Mouse (Mus musculus): ENCODE data around the gene Cdca5. TPM values are rescaled to one million over a fixed set of nuclear protein-coding genes. Genes with fewer than 3 reads are reported as not detected.
"Not testable (repeated sequence)": the region's sequence is repeated elsewhere in the genome, so short reads cannot be mapped to it uniquely, and the experiment has no call there.

The Cdca5 gene
- total RNA-seq, 2 experiments from 2014 or later: 0.37 TPM; not detected in 1

DNA sequence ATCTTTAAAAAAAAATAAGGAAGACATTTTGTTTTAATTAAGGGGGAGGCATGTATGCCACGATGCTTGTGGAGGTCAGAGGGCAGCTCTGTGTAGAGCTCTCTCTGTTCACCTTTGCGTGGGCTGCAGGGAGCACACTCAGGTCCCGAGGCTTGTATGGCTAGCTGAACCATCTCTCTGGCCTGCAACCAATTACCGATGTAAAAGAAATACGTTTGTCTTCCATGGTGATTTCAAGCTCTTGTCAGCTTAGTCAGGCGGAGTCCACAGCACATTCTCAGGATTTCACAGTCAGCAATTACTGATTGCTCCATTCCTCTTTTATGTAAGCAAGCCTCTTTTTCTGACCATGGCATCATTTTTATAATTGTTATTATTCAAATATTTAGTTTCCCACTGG is 16.4 kb downstream of the Cdca5 start:
- no peak for DNase-seq (ENCODE audit: extremely low spot score in 1 of 2, low spot score in 1 of 2)

DNA sequence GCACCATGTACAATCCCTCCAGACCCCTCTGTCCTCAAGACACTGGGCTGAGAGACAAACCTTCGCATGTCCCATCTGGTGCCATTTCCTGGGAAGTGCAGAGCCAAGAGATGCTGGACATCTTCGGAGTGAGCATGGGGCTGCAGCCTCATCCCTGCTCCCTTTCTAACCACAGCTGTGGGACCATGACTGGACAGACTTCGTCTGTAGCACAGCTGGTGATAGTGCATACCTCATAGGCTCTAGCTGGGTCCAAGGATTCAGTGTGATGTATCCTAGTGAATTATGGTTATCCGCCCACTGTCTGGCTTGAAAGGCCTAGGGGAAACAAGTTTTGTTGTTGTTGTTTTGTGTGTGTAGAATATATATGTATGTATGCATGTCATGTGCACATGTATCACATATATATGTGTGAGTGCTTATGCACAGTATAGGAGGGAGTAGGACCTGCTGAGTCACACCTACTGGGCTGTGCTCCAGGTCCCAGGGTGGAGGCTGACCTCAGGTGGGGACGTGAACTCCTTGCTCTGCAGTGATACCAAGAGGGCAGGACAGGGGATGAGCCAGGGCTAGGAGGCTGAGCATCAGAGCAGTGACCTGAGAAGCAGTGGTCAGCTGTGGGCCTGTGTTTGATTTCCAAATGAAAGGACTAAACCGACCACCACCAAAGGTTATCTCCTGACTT is 17.5 kb downstream of the Cdca5 start:
- no peak for DNase-seq (ENCODE audit: extremely low spot score in 1 of 2, low spot score in 1 of 2)

DNA sequence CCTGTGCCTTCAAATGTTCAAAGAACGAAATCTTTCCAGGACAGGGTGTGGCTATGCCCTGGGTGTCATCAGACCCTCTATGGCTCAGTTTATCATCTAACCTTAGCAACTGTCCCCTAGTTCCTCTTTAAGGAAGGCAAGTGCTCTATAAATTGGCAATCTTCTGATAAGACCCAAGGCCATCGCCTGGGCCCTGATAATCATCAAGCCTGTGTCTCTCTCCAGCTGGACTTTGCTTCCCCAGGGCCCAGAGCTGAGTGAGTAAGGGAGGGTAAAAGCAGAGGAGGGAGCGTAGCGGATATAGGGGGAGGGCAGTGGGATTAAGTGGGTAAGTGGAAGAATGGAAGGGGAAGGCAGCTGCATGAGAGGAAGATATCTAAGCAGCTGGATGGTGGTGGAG is 19.7 kb downstream of the Cdca5 start:
- DNase-seq (ENCODE audit: extremely low spot score in 1 of 2, low spot score in 1 of 2): no peak

DNA sequence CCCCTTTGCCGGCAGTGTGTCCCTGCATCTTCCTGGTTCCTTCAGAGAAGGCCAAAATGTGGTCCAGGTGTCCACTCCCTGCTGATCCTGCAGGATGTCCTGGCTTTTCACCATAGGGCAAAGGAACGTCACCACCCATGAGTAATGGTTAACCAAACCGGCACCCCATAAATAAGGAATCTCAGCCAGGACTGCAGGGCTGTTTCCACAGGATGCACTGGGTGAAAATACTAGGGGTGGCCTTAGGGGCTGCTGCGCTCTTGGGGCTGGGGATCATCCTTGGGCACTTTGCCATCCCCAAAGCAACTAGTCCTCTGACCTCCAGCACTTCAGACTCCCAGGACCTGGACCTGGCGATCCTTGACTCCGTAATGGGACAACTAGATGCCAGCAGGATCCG is 20.8 kb downstream of the Cdca5 start, which contains the start of gene Naaladl1:
Gene Naaladl1, plus strand, starts transcription at position 197 of the 400 bp plus-strand sequence.
- no peak for DNase-seq (ENCODE audit: extremely low spot score in 1 of 2, low spot score in 1 of 2)

DNA sequence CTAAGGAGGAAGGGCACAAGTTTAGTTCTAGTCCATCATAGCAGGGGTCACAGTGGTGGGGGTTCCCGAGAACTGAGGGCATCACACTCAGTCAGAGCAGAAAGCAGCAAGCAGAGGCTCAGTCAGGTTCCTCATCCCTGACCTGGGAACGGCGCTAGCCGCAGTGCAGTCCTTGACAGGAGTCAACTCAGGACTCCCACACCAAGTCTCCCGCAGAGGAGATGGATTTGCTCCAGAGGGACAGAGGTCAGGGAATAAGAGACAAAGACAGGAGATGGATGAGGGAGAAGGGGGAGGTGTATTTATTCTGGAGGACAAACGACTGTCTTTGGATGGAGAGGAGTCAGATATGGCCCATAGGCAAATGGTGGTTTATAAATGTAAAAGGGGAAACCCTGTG is 28.3 kb downstream of the Cdca5 start:
- no peak for DNase-seq (ENCODE audit: extremely low spot score in 1 of 2, low spot score in 1 of 2)

DNA sequence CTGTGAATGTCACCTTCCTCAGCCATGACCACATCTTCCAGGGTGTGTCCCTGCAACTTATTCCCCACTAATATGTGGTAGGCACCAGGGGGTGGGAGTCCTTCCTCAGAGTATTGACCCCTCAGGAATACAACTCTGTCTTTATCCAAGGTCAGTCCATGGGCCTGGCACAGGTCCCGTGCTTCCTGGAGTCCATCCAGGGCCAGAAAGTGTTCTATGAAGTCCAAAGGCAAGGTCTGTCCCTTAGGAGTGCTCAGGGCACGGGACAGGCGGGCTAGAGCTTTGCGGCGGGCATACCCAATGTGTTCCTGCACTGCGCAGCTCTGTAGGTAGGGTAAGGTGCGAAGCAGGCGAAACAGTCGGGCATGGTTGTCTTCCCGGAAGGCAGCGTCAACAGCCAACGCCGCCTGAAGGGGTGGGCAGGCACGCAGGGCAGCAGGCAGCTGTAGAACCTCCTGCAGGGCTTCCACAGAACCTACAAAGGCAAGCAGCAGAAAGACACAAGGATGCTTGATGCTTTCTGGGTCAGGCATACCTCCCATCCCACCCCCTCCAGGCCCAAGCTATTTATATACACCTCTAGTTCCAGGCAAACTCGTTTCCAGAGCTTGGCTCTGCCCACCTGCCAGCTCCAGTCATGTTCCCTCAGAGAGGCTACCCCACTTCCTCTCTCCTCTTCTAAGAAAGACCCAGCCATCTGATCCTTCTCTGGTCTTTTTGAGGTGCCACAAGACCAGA is 31.5 kb downstream of the Cdca5 start:
- DNase-seq (ENCODE audit: extremely low spot score in 1 of 2, low spot score in 1 of 2): no peak

DNA sequence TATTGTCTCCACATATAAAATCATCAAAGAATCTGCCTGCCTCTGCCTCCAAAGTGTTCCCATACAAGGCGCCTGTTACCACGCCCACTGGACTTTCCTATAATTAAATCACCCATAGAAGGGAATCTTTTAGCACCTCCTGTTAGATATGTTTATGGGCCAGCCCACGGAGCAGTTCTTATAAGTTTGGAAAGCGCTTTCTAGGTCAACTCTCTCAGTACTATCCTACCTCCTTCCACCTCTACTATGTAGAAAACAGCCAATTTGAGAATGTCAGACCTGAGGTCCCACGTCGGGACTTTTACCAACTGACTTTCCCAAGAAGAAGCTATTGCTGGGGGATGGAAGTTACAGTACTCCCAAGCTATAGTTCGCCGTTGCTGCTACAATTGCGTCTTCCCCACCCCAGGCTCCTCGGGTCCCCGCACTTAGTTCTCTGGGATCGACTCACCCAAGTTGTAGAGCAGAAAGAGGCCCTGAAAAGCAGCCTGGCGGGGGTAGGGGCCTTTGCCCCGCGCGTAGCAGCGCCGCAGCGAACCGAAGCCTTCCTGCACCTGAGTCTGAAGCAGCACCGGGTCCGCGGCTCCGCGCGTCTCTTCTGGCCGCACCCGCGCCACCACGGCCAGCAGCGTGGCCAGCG is 32.7 kb downstream of the Cdca5 start:
- DNase-seq (ENCODE audit: extremely low spot score in 1 of 2, low spot score in 1 of 2): peak in 1 of 2 experiments; percentile 59

DNA sequence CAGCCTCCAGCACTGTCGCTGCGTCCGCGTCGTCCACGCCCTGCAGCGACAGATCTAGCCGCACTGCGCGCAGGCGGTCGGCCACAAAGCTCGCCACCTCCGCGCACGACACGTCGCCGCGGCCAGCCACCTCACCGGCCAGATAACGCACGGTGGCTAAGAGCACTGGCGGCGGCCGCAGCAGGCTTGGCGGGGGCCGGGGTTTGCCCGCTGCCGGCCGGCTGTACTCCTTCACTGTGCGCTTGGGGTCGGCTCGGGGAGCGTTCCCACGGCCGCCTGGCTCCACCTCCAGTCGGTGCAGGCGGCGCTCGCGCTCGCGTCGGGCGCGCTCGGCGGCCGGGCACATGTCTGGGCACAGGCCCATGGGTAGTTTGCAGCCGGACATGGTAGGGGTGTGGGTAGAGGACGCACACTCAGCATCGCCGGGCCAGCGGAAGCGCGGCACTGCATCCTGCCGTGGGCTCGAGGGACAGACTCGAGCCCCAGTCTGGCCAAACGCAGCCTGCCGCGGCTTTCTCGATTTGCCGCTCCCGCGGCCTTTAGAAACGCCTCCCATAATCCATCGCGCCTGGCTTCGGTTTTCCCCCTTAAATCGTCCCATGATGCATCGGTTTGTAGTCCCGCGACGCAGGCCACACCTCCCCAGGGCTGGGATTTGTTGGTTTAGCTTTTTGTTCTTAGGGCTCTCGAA is 33.3 kb downstream of the Cdca5 start, which contains the start of gene Sac3d1:
Gene Sac3d1, minus strand, starts transcription at position 665 of the 691 bp plus-strand sequence.
- peak; percentile 79 to 82 for DNase-seq (ENCODE audit: extremely low spot score in 1 of 2, low spot score in 1 of 2)

DNA sequence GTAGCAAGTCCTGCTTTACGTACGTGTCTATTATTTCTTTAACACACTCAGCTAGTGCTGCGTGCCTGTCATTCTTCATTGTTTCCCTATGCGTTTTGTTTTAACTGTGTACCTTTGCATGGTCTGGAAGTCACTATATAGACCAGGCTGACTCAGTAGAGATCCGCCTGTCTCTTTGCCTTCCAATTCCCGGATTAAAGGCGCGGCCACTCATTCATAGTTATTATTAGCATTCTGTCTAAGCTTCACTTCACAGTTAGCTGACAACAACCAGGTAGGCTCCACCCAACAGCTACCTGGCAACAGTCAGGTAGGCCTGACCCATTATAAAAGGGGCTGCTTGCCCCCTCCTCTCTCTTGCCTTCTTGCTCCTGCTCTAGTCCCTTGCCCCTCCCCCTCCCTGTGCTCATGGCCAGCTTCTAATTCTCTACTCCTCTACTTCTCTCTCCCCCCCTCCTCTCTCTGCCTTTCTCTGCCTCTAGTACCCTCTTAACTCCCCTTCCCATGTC is 33.9 kb downstream of the Cdca5 start:
- no peak for DNase-seq (ENCODE audit: extremely low spot score in 1 of 2, low spot score in 1 of 2)

DNA sequence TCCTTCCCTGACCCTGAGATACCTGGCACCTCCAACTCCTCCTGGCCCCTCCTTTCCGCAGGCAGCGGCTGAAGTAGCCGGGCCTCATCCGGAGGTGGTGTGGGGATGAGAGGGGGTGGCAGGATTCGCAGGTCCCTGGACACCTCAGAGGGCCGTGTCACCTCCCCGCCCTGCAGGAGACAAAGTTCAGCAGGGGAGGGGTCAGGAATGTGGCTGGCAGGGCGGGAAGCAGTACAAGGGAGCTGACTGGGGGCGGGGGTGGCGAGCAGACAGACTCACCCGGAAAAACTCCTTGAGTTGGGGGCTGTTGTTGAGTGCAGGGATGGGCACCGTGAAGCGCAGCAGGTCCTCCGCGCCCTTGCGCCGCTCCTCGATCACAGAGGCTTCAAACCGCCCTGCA is 37.0 kb downstream of the Cdca5 start:
- no peak for DNase-seq (ENCODE audit: extremely low spot score in 1 of 2, low spot score in 1 of 2)

DNA sequence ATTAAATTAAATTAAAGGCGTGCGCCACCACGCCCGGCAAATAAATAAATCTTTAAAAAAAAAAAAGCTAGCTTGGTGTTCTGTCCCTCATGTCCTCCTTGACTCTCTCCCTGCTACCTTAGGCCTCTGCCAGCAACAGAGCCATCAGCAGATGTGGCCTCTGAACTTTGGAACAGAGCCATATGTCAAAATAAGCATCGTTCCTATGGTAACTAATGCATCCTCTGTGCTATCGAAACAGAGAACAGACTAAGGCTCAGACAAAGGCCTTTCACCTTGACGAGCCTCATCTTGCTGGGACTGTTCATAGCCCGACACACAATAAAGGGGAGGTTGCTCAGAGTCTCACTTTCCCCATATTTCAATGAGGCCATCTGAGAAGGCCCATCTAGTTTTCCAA is 38.5 kb downstream of the Cdca5 start:
- DNase-seq (ENCODE audit: extremely low spot score in 1 of 2, low spot score in 1 of 2): no peak

DNA sequence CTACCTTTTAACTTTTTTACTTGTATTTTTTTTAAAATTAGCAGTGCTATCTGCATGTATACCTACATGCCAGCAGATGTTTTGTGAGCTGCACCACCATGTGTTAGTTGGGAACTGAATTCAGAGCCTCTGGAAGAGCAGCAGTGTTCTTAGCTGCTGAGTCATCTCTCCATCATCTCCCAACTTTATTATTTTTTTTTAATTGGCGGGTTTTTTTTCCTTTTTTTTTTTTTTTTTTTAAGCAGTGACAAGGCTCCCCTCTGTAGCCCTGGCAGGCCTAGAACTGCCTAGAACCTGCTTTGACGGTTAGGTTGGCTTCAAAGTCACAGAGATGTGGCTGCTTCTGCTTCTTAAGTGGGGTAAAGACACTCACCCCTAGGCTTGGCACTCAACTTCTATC is 40.1 kb downstream of the Cdca5 start:
- no peak for DNase-seq (ENCODE audit: extremely low spot score in 1 of 2, low spot score in 1 of 2)

DNA sequence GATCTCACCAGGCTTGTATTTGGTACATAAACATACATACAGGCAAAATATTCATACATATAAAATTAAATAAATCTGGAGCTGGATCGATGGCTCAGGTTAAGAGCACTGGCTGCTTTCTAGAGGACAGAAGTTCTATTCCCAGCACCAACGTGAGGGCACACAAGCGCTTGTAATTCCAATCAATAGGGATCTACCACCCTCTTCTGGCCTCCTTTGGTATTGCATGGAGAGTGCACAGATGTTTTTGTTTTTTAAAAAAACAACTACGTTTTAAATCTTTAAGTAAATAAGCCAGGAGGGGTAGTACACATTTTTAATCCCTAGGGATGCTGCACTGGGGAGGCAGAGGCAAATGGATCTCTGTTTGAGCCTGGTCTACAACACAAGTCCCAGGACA is 41.5 kb downstream of the Cdca5 start:
- DNase-seq (ENCODE audit: extremely low spot score in 1 of 2, low spot score in 1 of 2): peak in 1 of 2 experiments; percentile 61

DNA sequence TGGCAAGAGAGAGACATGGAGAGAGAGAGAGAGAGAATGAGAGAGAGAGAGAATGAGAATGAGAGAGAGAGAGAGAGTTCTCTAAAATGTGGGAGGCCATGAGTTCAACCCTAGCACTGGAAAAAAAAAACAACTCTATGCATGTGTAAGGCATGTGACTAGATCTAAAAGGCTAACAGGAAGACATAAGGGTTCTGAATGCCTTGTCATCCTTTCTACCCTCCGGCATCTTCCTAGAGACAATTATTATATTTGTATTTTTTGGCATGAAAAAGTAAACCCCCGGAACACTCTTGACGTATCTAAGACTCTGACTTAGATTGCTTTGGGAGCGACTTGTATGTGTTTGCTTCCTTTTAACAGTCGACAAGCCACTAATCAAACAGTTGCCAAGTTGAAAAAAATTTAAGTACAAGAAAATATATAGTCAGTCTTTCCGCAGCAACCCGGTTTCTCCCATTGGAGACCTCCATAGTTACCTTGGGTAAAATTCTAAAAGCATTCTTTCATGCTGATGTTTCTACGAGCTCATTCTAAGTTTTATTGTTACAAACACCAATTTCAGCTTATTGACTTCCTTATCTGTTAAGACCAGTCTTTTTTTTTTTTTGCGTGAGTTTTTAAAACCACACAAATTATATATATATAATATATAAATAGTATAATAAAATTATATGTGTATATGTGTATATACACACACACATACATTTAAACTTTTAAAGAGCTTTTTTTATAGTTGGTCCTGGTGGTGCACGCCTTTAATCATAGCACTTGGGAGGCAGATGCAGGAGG is 42.2 kb downstream of the Cdca5 start:
- DNase-seq (ENCODE audit: extremely low spot score in 1 of 2, low spot score in 1 of 2): no peak

DNA sequence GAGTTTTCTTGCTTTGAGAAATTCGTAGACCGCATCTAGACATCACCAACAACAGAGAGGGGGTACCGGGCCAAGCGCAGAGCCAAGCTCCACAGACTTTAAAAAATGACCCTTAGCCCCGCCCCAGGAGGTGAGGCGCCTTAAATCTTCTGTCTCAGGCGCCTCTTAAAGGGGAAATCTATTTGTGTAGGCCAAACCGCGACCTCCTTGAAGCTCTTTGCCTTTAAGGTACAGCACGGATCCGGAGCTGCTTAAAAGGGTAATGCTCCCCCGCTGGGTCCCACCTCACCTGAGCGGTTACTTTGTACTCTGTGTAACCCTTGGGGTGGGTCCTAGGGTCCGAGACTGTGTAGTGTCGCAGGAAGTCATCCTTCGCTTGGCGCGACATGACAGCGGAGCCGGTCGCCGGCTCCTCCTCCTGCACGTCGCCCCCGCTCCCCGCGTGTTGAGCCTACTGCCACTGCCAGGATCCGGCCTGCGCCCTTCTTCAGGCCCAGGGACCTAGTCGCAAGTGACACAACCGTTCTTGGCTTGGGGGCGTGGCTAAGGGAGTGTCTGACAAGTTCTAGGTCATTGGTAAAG is 43.1 kb downstream of the Cdca5 start, which contains the start of gene Snx15:
Gene Snx15, minus strand, starts transcription at position 545 of the 582 bp plus-strand sequence.
- DNase-seq (ENCODE audit: extremely low spot score in 1 of 2, low spot score in 1 of 2): peak; percentile 78 to 93

DNA sequence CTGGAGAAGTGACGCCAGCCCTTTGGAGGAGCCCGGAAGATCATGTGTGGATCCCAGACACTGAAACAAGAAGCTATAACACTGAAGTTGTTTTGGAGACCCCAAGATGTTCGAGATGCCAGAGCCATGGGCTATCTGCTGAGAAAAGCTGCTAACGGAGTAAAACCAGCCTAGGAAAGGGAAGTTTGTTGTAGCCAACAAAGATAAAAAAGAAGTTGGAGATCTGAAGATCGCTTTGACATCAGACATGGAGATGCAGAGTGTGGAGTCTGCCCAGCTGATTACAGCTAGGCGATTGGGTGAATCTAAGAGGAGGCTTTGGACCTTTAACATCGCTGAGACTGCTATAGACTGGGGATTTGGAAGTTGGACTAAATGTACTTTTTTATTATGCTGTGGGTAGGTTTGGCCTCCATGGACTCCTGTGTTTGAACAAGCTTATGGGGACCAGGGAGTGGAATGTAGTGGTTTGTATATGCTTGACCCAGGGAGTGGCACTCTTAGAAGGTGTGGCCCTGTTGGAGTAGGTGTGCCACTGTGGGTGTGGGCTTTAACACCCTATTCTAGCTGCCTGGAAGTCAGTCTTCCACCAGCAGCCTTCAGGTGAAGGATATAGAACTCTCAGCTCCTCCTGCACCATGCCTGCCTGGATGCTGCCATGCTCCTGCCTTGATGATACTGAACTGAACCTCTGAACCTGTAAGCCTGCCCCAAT is 45.8 kb downstream of the Cdca5 start:
- not testable (repeated sequence) for DNase-seq (ENCODE audit: extremely low spot score in 1 of 2, low spot score in 1 of 2)

DNA sequence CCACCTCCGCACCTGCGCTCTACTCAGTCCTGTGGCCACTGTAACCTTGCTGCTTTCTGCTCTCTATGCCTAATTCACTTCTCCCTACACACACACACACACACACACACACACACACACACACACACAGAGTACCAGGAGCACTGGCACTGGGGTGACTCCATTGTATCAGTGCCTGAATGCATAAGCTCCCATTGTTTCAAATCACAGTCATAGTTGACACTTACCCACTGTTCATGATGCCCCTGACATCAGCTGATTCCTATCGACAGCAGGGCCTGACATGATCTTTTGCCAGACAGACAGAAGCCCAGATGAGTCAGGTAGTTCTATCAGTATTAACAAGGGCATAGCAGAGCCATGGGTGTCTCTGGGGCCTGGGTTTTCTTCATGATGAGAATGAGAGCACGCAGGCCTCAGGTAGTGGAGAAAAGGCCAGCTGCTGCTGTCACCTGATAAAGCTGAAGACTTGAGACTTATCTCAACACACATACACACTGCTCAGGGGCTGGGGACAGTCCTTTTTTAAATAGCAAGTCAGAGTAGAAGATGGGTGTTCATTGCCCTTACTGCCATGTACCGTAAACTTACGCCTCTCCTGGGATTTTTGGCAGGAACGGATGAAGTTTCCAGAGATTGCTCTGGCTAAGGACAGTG is 47.5 kb downstream of the Cdca5 start:
- DNase-seq (ENCODE audit: extremely low spot score in 1 of 2, low spot score in 1 of 2): no peak

DNA sequence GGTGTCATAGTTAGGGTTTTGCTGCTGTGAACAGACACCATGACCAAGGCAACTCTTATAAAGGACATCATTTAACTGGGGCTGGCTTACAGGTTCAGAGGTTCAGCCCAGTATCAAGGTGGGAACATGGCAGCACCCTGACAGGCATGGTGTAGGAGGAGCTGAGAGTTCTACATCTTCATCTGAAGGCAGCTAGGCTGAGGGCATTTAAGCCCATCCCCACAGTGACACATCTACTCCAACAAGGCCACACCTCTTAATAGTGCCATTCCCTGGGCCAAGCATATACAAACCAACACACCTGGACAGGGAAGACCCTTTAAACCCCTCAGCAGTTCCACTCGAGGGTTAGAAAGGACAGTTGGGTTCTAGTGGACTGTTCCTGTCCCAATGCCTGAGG is 48.4 kb downstream of the Cdca5 start:
- not testable (repeated sequence) for DNase-seq (ENCODE audit: extremely low spot score in 1 of 2, low spot score in 1 of 2)

Measured in layer of hippocampus, postnatal 25 days (tissue).